Mouse (Mus musculus): Measurements from ENCODE around the gene Sorcs3.

DNA sequence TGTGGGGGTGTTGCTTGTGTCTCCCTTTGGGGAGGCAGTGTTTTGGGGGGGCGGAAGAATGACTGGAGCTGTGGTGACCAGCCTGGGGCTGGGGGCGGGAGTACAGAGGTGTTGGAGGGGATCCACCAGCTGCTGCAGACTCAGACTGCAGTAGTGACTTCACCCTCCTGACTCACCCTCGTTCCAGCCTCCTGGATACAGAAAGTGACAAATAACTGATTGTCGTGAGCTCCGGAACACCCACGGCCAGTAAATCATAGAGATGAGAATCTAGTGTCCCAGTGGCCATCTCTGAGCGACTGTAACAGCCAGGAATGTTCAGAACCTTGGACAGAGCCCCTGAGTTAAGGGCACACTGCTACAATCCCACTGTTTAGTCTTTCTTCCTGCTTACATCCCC lies 53.4 kb downstream of the Sorcs3 start:
- TF ChIP-seq GATA1 (IDR thresholded peaks at IDR 0.05; ENCODE audit: borderline replicate concordance, low read length) (no peak), FLI1 (IDR thresholded peaks at IDR 0.05; ENCODE audit: low read length) (no peak)
